Mouse (Mus musculus): ENCODE measurements around the gene Fsd2. TPM values are rescaled to one million over a fixed set of nuclear protein-coding genes. Genes with fewer than 3 reads are reported as not detected.

Gene Fsd2
- under 1 TPM; 0.10 to 0.25 TPM for total RNA-seq (2021)

- intact Hi-C loops (cut with DNase I), result no loop called here
Measured at GRCm38 (mm10) chr7:81566892-81567291, at the start of gene Fsd2. Gene Fsd2 (minus strand): TSS chr7:81566944.

DNA sequence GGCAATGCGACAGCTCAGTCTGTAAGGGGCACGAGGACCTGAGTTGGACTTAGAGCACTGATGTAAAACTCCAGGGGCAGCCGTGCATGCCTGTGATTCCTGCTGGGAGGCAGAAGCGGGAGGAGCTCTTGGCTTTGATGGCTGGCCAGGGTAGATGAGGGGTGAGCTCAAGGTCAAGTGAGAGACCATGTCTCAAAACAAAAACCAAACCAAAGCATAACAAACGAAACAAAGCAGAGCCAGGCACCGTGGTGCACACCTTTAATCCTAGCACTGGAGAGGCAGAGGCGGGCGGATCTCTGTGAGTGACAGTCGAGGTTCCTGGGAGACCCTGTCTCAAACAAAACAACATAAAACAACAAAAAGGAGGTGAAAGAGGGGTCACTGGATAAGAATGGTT is 48.3 kb upstream of the Fsd2 start:
- no peak for DNase-seq (ENCODE audit: low spot score in 2 of 2)
- intact Hi-C loops (cut with DNase I), result no loop called here

More at GRCm38 (mm10) chr7:81566892-81567291, at the start of gene Fsd2:
- DNase-seq (ENCODE audit: low spot score in 2 of 2), result no peak

- intact Hi-C loops (cut with DNase I), result no loop called here
- DNase-seq (ENCODE audit: low spot score in 2 of 2), result no peak
Measured at GRCm38 (mm10) chr7:81612856-81613635, 46.3 kb upstream of the Fsd2 start.

GRCm38 (mm10) chr7:81610125-81610524 is 43.4 kb upstream of the Fsd2 start:
- no peak for DNase-seq (ENCODE audit: low spot score in 2 of 2)
- intact Hi-C loops (cut with DNase I), result no loop called here

DNA sequence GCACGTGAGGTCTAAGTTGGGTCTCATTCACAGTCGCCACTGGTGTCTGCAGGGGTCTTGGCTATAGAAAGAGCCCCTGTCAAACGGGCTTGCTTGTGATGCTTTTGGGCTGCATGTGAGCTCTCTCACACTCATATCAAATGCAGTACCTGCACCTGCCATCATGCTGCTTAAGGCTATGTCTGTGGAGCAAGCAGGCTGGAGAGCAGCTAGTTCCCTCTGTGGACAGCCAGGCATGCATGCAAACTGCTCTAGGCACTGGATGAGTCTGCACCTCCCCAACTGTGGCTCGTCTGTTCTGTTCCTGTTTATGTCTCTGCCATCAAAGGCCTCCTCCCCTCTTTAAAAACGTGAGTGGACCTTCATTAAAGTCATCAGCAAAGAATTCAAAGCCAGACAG is 39.7 kb upstream of the Fsd2 start:
- no peak for DNase-seq (ENCODE audit: low spot score in 2 of 2)
- intact Hi-C loops (cut with DNase I), result loop anchor here (10.0 kb wide), 1 partner anchor 168 kb away; no protein-coding TSS in a partner anchor

DNA sequence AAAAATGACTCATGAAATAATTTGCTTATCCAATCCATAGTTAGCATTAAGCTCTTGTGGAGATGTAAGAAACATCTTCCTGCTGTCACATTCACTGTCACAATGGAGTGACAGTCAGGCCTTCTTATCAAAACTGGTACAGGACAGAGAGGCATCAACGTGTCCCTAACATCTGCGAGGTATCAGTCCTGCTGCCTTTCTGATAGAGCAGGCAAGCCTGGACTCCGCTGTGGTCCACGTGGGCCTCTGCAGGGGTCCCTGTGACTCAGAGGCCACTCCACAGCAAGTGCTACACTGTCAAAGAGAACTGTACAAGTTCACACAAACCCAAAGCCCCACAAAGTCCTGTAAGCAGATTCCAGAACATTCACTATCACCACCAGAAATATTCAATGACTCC is 38.7 kb upstream of the Fsd2 start:
- DNase-seq (ENCODE audit: low spot score in 2 of 2), result no peak
- intact Hi-C loops (cut with DNase I), result loop anchor here (10.0 kb wide), 1 partner anchor 169 kb away; no protein-coding TSS in a partner anchor

- DNase-seq (ENCODE audit: low spot score in 2 of 2), result no peak
- intact Hi-C loops (cut with DNase I), result loop anchor here (10.0 kb wide), 1 partner anchor 170 kb away; no protein-coding TSS in a partner anchor
Measured at GRCm38 (mm10) chr7:81604991-81605390, 38.2 kb upstream of the Fsd2 start.

DNA sequence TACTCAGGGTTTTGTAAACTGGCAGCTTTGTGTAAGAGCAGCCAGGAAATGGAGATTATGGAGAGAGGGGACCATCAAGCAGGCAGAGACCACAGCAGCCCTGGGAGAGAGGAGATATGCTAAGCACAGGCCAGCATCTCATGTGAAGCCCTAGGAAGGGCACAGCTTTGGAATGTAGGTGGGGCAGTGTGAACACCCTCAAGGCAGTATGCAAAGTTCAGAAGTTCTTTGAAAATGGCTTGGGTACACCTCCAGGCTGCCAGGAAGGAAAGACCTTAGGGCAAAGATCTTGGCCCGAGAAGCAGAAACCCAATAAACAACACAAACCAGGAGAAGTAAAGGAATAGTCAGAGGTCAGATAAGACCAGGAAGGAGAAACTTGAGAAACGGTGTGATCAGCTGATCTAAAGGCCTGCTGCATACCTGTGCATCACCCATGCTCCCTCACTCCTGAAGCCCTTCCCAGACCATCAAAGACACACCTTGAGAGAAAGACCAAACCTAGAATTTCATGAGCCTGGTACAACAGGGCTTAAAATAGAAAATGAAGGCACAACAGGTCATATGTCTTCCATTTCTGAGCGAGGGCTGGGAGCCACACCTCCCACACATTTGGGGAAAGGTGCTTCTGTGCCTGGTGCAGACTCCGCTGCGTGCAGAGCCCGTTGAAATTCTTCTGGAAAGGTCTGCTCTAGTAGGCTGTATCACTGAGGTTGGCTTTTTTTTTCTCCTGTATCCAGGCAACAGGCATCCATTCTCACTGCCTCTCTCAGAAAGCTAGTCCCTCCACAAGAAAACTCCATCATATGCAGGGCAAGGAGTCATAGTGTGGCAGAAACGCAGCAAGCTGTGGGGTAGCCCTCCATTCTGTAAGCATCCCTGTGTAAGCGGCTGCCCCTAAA is 32.9 kb upstream of the Fsd2 start:
- intact Hi-C loops (cut with DNase I), result loop anchor here (10.0 kb wide), 1 partner anchor 175 kb away; no protein-coding TSS in a partner anchor
- peak; percentile 34 to 37 for DNase-seq (ENCODE audit: low spot score in 2 of 2)

- intact Hi-C loops (cut with DNase I), result no loop called here
- no peak for DNase-seq (ENCODE audit: low spot score in 2 of 2)
Measured at GRCm38 (mm10) chr7:81597660-81598059, 30.9 kb upstream of the Fsd2 start.

DNA sequence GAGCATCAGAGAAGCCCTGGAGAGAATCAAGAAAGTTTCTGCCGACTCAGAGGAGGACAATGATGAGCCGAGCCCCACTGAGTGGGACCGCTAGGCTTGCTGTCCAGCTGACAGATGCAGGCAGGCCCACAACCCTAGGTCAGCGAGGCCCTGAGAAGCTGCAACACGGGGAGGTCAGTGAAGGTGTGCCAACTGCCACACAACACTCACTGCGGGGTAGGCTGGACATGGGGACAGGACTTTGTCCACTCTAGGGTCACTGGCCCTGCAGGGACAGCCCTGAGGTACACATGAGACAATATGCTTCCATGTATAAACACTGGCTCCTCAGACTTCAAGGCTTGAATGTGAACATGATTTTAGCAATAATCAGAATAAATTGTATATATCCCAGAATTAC is 29.3 kb upstream of the Fsd2 start:
- intact Hi-C loops (cut with DNase I), result no loop called here
- DNase-seq (ENCODE audit: low spot score in 2 of 2), result no peak

DNA sequence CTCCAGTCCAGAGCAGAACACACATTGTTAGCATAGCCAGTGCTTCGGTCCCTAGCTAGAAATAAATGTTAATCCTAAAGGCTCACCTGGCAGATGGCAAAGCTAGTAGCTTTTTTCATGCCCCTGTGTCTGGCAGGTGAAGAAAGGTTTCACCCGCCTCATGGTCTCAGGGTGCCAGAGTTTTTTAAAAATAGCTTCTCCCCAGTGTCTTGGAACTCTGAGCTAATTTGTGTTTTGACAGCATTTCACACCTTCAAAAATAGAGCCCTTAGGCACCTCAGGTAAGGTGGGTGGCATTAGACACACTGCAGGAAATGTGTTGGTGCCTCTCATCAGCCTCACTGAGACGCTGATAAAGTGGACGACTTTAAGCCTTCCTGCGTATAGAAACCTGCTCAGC is 28.3 kb upstream of the Fsd2 start:
- no peak for DNase-seq (ENCODE audit: low spot score in 2 of 2)
- intact Hi-C loops (cut with DNase I), result no loop called here

DNA sequence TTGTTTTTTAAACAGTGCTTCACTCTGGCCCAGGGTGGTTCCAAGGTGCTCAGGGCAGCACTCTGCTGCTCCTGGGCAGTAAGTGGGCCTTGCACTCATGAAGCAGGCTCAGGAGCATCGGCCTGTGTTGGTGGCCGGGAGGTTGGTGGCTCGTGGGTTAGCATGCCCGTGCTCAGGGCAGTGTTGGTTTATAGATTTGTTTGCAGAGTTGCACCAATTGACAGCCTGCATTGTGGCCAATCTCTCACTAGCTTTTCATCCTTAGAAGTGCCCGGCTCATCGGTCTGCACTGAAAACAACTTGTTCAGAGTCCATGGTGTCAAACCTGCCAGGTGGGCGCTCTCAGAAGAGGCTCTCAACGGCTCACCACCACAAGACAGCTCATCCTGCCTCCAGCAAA is 26.6 kb upstream of the Fsd2 start:
- no peak for DNase-seq (ENCODE audit: low spot score in 2 of 2)
- intact Hi-C loops (cut with DNase I), result no loop called here

GRCm38 (mm10) chr7:81592686-81593085 is 25.9 kb upstream of the Fsd2 start:
- intact Hi-C loops (cut with DNase I), result no loop called here
- DNase-seq (ENCODE audit: low spot score in 2 of 2), result no peak

DNA sequence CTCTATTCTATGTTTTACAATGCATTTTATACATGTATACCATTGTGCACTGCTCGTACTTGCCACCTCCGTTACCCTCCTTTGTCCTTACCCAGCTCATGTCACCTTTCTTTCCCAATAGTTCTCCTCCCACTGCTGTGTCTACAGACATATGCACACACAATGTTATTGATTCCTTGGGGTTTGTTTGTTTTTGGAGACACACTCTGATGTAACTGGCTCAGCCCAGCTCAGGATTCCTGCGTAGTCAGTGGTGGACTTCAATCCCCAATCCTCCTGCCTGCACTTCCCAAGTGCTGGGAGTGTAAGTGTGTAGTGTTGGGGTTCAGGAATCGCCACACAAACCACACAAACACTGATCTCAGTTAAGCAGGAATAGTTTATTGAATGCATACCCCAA is 20.5 kb upstream of the Fsd2 start:
- DNase-seq (ENCODE audit: low spot score in 2 of 2), result no peak
- intact Hi-C loops (cut with DNase I), result no loop called here

DNA sequence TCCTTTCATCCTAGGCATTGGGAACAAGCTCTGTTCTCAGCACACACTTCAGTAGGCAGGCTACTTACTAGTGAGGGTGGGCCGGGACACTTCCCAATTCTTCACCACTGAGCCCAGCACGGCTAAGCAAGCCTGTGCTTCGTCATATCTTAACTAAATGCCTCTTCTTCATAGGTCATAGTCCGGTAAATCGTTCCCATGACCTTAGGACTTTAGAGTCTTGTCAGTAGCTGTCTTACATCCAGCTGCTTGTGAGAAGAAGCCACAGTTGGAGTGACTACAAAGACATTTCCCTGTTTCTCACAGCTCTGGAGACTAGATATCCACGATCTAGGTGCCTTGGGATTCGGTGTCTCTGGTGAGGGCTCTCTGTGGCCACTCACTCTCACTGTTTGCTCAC is 18.6 kb upstream of the Fsd2 start:
- intact Hi-C loops (cut with DNase I), result no loop called here

GRCm38 (mm10) chr7:81583512-81583911 is 16.8 kb upstream of the Fsd2 start:
- no peak for DNase-seq (ENCODE audit: low spot score in 2 of 2)
- intact Hi-C loops (cut with DNase I), result no loop called here

More for the DNA sequence above, 18.6 kb upstream of the Fsd2 start:
- no peak for DNase-seq (ENCODE audit: low spot score in 2 of 2)

GRCm38 (mm10) chr7:81579312-81579711 is 12.6 kb upstream of the Fsd2 start:
- DNase-seq (ENCODE audit: low spot score in 2 of 2), result no peak
- intact Hi-C loops (cut with DNase I), result loop anchor here (10.0 kb wide), 1 partner anchor 195 kb away; no protein-coding TSS in a partner anchor

DNA sequence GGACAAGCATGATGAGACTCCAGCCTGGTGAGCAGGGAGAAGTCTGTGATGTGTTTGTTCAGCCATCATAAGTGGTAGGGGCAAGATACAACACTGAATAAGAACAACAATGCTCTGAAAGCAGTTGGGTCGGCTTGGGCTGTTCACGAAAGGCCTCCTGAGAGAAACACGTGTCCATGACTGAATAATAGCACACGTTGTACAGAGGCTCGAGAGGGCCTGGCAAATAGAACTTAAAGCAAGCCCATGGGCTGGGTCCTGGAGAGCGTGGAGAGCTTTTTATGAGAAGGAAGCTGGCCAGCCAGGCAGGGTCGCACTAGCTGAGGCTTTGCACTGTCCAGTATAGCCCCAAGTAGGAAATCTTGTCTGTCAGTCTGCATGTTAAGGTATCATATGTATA is 11.7 kb upstream of the Fsd2 start:
- intact Hi-C loops (cut with DNase I), result loop anchor here (10.0 kb wide), 1 partner anchor 196 kb away; no protein-coding TSS in a partner anchor
- no peak for DNase-seq (ENCODE audit: low spot score in 2 of 2)

DNA sequence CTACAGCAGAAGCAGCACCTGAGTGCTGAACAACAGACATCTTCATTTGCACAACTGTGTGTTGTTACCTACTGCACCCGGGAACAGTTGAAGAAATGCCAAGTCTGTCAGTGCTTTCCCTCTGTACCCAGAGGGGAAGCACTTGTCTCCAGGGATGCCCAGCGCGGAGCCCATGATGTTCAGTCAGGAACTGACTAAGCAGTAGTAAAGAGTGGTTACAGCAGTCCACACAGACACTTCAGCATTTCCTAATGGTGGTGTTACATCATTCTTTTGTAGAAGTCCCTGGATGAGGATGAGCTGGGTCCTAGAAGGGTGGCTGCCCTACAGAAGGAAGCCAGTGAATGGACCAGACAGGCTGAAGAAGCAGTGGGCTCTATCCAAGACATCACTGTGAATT is 11.1 kb upstream of the Fsd2 start:
- no peak for DNase-seq (ENCODE audit: low spot score in 2 of 2)
- intact Hi-C loops (cut with DNase I), result loop anchor here (10.0 kb wide), 1 partner anchor 197 kb away; no protein-coding TSS in a partner anchor

DNA sequence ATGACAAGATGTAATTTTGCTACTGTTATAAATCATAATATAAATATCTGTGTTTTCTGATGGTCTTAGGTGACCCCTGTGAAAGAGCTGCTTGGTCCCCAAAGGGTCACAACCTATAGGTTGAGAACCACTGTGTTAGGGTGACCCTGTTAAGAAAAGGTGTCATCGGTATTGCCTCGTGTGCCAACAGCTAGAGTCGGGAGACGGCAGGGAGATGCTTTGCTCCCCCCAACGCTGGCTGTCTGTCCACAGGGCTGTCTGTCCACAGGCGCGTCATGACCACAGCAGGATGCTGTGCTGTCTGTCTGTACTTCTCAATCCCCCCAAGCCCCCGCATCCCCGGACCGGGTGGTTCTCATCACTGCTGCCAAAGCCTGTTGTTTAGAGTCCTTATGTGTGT is 8.9 kb upstream of the Fsd2 start:
- DNase-seq (ENCODE audit: low spot score in 2 of 2), result no peak
- intact Hi-C loops (cut with DNase I), result loop anchor here (10.0 kb wide), 1 partner anchor 199 kb away; no protein-coding TSS in a partner anchor

Measured in left cerebral cortex, postnatal 36 days (tissue).